Mouse (Mus musculus) bone marrow, adult 2 months (tissue): ENCODE measurements around the gene Srsf7. TPM values are rescaled to one million over a fixed set of nuclear protein-coding genes. Genes with fewer than 3 reads are reported as not detected.
"Not testable (repeated sequence)": the region's sequence is repeated elsewhere in the genome, so short reads cannot be mapped to it uniquely, and the experiment has no call there.

Experiments
- H3K27ac ChIP-seq: fragments of 200-500 bp; 2 replicates; pipeline ENCODE4 v1.5.1; 2012; ENCODE audit warnings: low read depth, mild to moderate bottlenecking, control low read depth, inconsistent platforms, low read length; ENCODE audit not compliant: control insufficient read depth, poor library complexity, insufficient read depth
- H3K4me1 ChIP-seq: fragments of 200-500 bp; 2 replicates; pipeline ENCODE4 v1.6.1; 2011; ENCODE audit warnings: low read length; ENCODE audit not compliant: control insufficient read depth, insufficient read depth
- H3K4me3 ChIP-seq: fragments of 200-500 bp; replicated peaks from 2 replicates; pipeline ENCODE3; 2011; ENCODE audit warnings: mild to moderate bottlenecking, low read depth, low read length, control low read depth; ENCODE audit not compliant: control insufficient read depth
- CTCF ChIP-seq: fragments of 200-500 bp; IDR thresholded peaks from 2 replicates; pipeline ENCODE4 v1.5.1; 2011; ENCODE audit warnings: low read length, control low read depth; ENCODE audit not compliant: control insufficient read depth, insufficient read depth
- POLR2A ChIP-seq: fragments of 200-500 bp; IDR thresholded peaks from 2 replicates; pipeline ENCODE4 v1.6.1; 2011; ENCODE audit warnings: low read depth, mild to moderate bottlenecking, control low read depth, low read length, borderline replicate concordance; ENCODE audit not compliant: control insufficient read depth
- whole genome bisulfite sequencing: fragments of 180-500 bp; shearing (Covaris S2); methylation state at CpG from one replicate; pipeline ENCODE4 v1.1.7; 2018; 5-methylcytosine and 5-hydroxymethylcytosine counted together
- polyA plus RNA-seq: library from polyadenylated mRNA; stranded (reverse); fragments of >200 nt; gene quantifications from 2 replicates; pipeline ENCODE4 v1.2.4, GENCODE M21; 2011; ENCODE audit warnings: low replicate concordance; ENCODE audit not compliant: missing spikeins, insufficient read depth, insufficient read length

Srsf7 gene
- polyA plus RNA-seq, 1 experiment: 166 TPM

- H3K4me1 ChIP-seq: no peaks in the 10 kb centered on the region; the same call in 1 of the 2 replicates
- no peak overlapping the region for H3K27ac ChIP-seq
- TF ChIP-seq CTCF (peak; percentile 98), POLR2A (no peak)
- no peak overlapping the region for H3K4me3 ChIP-seq
- 0% methylated on average over 6 of the region's 6 CpGs for WGBS
Measured at GRCm38 (mm10) chr17:80179959-80180358, 27.1 kb downstream of the Srsf7 start.

GRCm38 (mm10) chr17:80178846-80179245 lies 28.3 kb downstream of the Srsf7 start:
- not testable (repeated sequence) for H3K4me3 ChIP-seq
- 96% methylated on average over 3 of the region's 3 CpGs for WGBS

GRCm38 (mm10) chr17:80175966-80176365 lies 31.1 kb downstream of the Srsf7 start:
- H3K4me1 ChIP-seq: no peaks in the 10 kb centered on the region; the same call in 1 of the 2 replicates
- 74% methylated on average over 3 of the region's 3 CpGs for WGBS
- TF ChIP-seq POLR2A (no peak), CTCF (no peak)
- no peak overlapping the region for H3K4me3 ChIP-seq
- H3K27ac ChIP-seq: no peak overlapping the region

More at GRCm38 (mm10) chr17:80178846-80179245, 28.3 kb downstream of the Srsf7 start:
- not testable (repeated sequence) for H3K27ac ChIP-seq, H3K4me1 ChIP-seq

- Histone ChIP-seq H3K4me3 (peak overlapping the region; percentile 24), H3K27ac (no peak overlapping the region), H3K4me1 (no peaks in the 10 kb centered on the region; the same call in 1 of the 2 replicates)
- TF ChIP-seq POLR2A (no peak), CTCF (no peak)
- 17% methylated on average over 4 of the region's 4 CpGs for WGBS
Measured at GRCm38 (mm10) chr17:80175386-80175739, 31.7 kb downstream of the Srsf7 start.

- TF ChIP-seq CTCF (no peak), POLR2A (no peak)
- 61% methylated on average over 19 of the region's 19 CpGs for WGBS
- Histone ChIP-seq H3K4me1 (no peaks in the 10 kb centered on the region; the same call in 1 of the 2 replicates), H3K27ac (no peak overlapping the region), H3K4me3 (peak overlapping the region; percentile 24)
Measured at GRCm38 (mm10) chr17:80174699-80175385, 32.3 kb downstream of the Srsf7 start.

GRCm38 (mm10) chr17:80174146-80174545 lies 33.0 kb downstream of the Srsf7 start:
- Histone ChIP-seq H3K4me3 (no peak overlapping the region), H3K27ac (no peak overlapping the region), H3K4me1 (no peaks in the 10 kb centered on the region; the same call in 1 of the 2 replicates)
- WGBS: 62% methylated on average over 3 of the region's 3 CpGs
- TF ChIP-seq POLR2A (no peak), CTCF (no peak)

GRCm38 (mm10) chr17:80173708-80174107 lies 33.4 kb downstream of the Srsf7 start:
- Histone ChIP-seq H3K4me1 (no peaks in the 10 kb centered on the region; the same call in 1 of the 2 replicates), H3K4me3 (no peak overlapping the region), H3K27ac (no peak overlapping the region)
- WGBS: 75% methylated on average over 2 of the region's 2 CpGs
- no peak for TF ChIP-seq POLR2A
- no peak for TF ChIP-seq CTCF

- WGBS: 57% methylated on average over 5 of the region's 5 CpGs
- Histone ChIP-seq H3K4me1 (no peaks in the 10 kb centered on the region; the same call in 1 of the 2 replicates), H3K4me3 (no peak overlapping the region), H3K27ac (no peak overlapping the region)
- TF ChIP-seq CTCF (no peak), POLR2A (no peak)
Measured at GRCm38 (mm10) chr17:80172761-80173160, 34.3 kb downstream of the Srsf7 start.

- no peaks in the 10 kb centered on the region; the same call in 1 of the 2 replicates for H3K4me1 ChIP-seq
- 82% methylated on average over 4 of the region's 4 CpGs for WGBS
- no peak overlapping the region for H3K4me3 ChIP-seq
- H3K27ac ChIP-seq: no peak overlapping the region
- TF ChIP-seq CTCF: no peak
- no peak for TF ChIP-seq POLR2A
Measured at GRCm38 (mm10) chr17:80171948-80172347, 35.2 kb downstream of the Srsf7 start.
